Mouse (Mus musculus) brain, embryonic 14.5 days (tissue): ENCODE data around the gene Lmna. TPM values are rescaled to one million over a fixed set of nuclear protein-coding genes. Genes with fewer than 3 reads are reported as not detected.

Experiments
- DNase-seq: peaks from one replicate; pipeline ENCODE4 v3.0.0-alpha.2; 2011; ENCODE audit warnings: low read depth
- CTCF ChIP-seq: fragments of 200-500 bp; IDR thresholded peaks from 2 replicates; pipeline ENCODE4 v1.5.1; 2012; ENCODE audit warnings: inconsistent platforms, mild to moderate bottlenecking, moderate library complexity, borderline replicate concordance; ENCODE audit not compliant: insufficient read depth, insufficient read length; ENCODE audit errors: extremely low read depth
- POLR2A ChIP-seq: fragments of 200-500 bp; IDR thresholded peaks from 2 replicates; pipeline ENCODE4 v1.6.1; 2012; ENCODE audit warnings: mild to moderate bottlenecking, inconsistent platforms, borderline replicate concordance; ENCODE audit not compliant: poor library complexity, insufficient read depth, insufficient read length, severe bottlenecking; ENCODE audit errors: extremely low read depth
- polyA plus RNA-seq: library from polyadenylated mRNA; depleted of rRNA; stranded (reverse); fragments of >200 nt; gene quantifications from 2 replicates; pipeline ENCODE4 v1.2.3, GENCODE M21; 2012

Lmna gene
- polyA plus RNA-seq, 1 experiment, result 39.5 TPM

DNA sequence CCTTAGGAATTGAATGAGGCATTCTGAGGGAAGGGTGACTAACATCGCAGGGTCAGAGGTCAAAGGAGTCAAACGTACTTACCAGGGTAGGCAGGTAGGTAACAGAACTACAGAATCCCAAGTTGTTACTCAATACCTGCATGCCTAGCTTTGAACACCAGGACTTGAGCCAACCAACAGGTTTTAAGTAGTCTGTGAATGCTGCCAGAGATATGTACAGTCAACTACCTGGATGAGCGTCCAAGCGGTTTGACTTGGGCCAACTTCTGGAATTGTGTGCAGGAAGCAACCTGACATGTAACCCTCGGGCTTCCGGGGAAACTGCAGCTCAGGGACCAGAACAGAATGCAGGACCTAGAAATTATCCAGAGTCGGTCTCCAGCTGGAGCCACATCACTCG, 13.3 kb upstream of the Lmna start:
- no peak for DNase-seq
- TF ChIP-seq POLR2A, result no peak
- TF ChIP-seq CTCF, result no peak

DNA sequence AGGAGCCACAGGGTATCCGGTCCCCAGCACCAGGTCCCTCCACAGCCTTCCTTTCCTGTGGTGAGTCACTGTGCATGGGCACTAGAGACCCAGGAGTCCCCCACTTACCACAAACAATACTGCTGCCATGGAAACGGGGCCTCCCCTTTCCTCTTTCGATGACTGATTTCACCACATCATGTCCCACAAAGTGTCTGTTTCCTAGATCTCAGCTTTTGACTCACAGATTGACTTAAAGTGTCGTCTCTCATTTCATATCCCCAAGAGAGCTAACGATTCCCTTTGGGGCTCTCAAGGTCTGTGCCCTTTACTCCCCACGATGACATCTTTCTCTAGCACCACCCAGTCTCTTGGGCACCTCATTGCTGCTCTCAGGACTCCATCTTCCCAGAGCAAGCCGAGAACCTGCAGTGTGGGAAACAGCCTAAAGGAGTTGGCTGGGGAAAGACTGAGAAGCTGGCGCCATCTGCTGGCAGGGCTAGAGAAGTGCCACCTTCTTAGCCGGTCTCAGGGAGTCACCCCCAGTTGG, 12.1 kb upstream of the Lmna start:
- peak; percentile 94 for TF ChIP-seq CTCF
- TF ChIP-seq POLR2A, result no peak
- peak; percentile 79 for DNase-seq

DNA sequence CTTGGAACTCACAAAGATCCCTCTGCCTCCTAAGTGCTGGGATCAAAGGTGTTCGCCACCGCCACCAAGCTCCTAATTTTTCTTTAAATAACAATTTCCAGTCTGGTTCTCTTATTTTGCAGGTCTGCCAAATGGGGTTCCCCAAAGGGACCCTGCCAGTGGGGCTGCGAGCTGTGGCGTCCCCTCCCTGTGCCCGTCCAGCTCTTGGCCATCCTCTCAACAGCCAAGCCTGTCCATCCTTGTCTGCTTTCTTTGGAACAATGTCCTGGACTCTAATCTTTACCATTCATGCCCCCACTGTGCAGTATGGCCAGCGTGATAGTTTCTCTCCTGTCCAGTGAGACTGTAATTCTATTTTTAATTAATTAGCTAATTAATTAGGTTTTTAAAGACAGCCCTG, 11.4 kb upstream of the Lmna start:
- DNase-seq, result no peak
- no peak for TF ChIP-seq POLR2A
- no peak for TF ChIP-seq CTCF

DNA sequence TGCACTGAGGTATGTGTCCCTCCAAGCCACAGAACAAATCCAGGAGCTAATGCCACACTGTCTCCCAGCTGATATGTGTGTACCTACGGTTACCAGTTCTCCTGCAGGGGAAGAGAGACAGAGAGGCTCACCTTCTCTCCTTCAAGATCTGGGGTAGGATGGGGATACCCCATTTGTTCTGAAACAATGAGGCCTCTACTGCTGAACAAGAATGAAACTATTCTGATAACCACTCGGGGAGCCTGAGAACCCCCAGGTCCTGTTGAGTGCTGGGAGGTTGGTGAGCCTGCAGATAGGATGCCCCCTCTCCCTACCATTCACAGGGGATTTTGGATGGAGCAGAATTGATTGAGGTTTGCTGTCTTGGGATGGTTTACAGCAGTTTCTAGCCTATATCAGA, 10.3 kb upstream of the Lmna start:
- DNase-seq, result no peak
- TF ChIP-seq CTCF (no peak), POLR2A (no peak)

DNA sequence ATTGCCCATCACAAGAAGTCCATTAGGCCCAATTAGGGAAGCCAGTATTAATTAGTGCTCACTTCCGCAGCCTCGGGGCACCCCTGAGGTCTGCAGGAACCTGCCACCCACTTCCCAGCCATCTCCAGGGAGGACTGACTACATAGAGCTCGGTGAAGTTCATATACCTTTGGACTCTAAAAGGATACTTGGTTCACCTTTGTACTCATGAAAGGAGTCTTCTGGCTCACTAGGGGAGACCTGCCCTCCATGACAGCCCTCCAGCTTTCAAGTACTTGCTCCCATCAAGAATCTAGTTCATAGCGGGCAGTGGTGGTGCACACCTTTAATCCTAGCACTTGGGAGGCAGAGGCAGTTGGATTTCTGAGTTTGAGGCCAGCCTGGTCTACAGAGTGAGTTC, 8.7 kb upstream of the Lmna start:
- TF ChIP-seq CTCF (no peak), POLR2A (no peak)
- no peak for DNase-seq

DNA sequence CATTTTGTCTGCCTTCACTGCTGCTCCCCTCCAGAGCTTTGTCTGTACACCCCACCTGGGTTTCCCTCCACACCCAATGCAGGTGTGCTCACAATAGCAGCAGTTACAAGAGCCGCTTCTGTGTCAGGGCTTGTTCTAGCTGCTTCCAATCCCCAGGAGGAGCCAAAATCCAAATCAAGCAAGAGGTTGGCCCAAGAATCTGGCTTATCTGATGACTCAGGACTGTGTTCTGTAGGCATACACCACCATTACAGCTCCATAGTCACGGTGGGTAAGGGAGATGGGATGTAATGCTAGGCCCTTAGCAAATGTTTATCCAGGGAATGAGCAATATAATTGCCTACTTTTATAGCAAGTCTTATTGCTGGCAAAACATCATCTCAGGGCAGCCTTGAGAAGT, 6.7 kb upstream of the Lmna start:
- no peak for DNase-seq
- TF ChIP-seq CTCF (no peak), POLR2A (no peak)

DNA sequence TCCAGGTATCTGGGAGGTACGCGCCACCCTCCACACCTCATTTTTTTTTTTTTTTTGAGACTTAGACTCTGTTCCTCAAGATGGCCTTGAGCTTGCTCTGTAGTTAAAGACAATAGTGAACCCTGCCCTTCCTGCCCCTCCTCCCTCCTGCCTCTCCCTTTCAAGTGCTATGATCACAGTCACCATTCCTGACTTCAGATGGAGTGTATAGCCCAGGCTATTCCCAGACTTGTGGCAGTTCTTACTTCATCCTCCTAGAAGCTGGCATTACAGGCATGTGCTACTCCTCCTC, 5.3 kb upstream of the Lmna start:
- TF ChIP-seq CTCF, result no peak
- TF ChIP-seq POLR2A, result no peak
- no peak for DNase-seq

DNA sequence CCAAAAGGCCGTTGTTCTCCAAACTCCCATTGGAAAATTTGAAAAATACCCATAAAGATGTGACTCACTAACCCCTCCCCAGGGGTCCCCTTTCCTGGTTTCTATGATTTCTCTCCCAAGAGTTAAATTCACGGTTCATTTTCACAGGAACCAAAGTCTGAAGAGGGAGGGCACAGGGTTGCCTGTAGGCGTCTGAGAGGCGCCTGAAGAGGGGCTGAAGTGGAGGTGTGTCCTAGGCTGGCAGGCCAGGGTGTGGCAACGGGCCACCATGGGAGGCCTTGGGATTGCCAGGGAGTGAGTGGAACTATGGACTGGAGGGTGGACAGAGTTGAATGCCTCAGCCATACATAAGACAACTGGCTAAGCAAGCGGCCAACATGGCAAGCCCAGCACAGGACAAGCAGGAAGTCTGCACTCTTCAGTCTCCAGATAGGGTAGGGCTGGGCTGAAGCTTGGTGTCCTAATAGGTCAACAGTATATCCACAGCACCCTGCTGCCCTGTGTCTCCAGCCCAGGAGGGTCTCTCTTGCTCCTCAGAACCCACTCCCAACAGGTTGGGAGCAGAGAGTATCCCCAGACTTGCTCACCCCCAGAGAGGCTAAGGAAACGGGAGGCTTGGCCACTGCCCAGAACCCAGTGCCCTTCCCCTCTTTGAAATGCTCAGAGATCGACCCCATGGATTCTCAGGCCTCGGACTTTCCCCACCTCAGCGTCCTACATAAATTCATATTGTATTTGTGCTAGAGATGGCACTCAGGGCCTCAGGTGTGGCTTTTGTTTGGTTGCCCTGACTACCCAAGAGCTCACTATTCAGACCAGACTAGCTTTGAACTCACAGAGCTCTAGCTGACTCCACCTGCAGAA, 4.7 kb upstream of the Lmna start:
- TF ChIP-seq CTCF, result no peak
- TF ChIP-seq POLR2A, result no peak
- DNase-seq, result no peak

DNA sequence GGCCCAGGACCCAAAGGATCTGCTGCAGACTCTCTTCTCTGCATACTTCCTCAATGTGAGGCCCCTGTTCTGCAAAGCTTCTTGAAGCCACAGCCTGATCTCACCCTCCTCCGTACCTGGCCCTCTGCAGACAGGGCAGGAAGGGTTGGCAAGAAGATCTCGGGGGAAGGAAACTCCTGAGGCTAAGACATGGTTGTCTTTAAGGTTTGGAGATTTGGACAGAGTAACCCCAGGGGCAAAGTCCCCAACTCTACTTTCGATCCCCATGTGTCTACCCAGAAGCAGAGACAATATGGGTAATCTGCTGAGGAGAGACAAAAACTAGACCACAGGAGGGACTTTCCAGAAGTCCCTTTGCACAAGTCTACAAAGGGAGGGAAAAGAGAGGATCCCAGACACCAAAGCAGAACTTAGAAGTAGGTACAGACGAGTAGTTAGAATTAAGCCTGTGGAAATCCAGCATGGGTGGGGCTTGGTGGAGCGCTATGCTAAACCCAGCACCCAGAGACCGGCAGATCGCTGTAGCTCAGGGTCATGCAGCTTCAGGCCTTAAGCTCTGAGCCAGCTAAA, 3.9 kb upstream of the Lmna start:
- TF ChIP-seq POLR2A, result no peak
- TF ChIP-seq CTCF, result no peak
- no peak for DNase-seq

DNA sequence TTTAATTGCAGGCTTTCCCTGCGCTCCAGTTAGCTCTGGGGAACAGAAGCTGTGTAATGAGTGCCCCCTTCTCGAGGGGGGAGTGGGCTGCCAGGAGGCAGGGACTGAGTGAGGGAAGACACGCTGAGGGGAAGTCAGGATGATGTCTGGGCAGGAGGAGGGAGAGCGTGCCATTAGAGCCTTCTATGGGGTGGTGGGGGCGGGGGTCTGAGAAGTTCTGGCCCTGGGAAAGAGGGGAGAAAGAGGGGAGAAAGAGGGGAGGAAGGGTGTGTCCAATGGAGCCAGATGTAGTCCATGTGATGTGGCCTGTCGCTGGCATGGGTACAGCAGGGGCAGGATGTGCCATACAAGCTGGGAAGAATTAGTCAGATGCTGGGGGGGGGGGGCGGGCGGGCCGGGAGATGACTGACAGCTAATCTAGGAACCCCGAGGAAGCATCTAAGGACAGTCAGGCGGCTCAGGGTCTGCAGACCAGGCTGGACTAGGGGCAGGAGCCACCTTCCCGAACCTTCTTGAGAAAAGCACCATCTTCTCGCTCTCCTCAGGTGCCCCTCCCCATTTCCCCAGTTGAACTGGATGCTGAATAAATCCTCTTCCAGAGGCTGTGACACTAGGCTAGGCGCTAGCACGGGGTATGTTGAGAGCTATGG, 3.3 kb upstream of the Lmna start:
- peak; percentile 48 for DNase-seq
- TF ChIP-seq CTCF (no peak), POLR2A (no peak)

DNA sequence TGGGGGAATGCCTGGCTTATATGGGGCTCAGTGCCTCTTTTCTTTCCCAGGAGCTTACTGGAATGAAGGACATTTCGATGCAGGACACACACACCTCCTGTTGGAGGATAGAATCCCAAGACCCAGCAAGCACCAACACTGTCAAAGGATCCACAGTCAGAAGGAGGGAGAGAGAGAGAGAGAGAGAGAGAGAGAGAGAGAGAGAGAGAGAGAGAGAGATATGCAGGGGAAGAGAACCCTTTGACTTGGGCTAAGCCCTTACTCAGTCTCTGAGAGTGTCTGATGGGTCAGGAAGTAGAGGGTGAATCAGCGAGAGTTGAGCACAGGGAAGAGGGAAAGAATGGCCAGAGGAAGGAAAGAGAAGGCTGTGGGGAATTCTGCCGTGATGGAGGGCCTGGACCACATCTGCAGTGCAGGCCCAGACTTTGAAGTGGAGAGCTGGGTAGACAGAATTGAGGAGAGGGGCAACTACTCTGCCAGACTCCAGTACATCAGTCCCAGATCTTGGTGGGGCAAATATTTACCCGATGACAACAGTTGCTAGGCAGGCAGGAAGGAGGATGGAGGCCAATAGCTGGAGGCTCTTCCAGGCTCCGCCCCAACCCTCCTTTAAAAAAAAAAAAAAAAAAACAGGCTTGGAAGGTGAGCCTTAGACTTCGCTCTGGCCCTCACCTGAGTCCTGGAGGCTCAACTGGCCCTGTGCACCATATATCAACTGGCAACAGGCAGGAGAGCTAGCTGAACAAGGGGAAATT, 2.6 kb upstream of the Lmna start:
- TF ChIP-seq POLR2A, result no peak
- no peak for TF ChIP-seq CTCF
- DNase-seq, result peak; percentile 49

DNA sequence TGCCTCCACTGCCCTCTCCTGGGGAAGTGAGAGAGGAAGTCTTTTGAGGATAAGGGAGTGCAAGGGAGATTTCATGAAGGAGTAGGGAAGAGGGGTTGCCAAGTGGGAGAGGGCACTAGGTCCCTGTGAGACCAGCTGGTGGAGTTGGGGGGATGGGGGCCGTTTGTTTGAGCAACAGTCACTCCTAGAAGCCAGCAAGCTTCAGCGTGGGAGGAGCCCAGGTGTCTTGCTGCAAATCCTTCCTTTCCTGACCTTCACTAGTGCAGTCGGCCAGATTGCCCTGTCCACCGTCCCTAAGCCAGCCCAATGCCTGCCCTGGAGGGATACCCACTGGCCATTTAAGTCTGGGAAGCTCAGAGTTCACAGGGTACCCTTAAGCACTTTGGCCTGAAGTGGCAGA, 1.8 kb upstream of the Lmna start:
- TF ChIP-seq POLR2A, result no peak
- no peak for TF ChIP-seq CTCF
- DNase-seq, result no peak
